Mouse (Mus musculus) CH12.LX (cell line): Measurements from ENCODE around the gene Rgs2.

Source experiments
- CTCF ChIP-seq, 2 experiments: IDR thresholded peaks in 1 of 2; conservative IDR thresholded peaks in 1 of 2; 2 replicates each; pipeline ENCODE4 v1.5.1; 2011 to 2012; ENCODE audit warnings: low read depth in 2 of 2, low read length in 2 of 2, improper control_type of control experiment in 1 of 2, inconsistent platforms in 1 of 2, mild to moderate bottlenecking in 1 of 2, moderate library complexity in 1 of 2
- NRF1 ChIP-seq: IDR thresholded peaks from 2 replicates; pipeline ENCODE4 v1.6.1; 2014; ENCODE audit warnings: low read depth, mild to moderate bottlenecking, inconsistent platforms, low read length, improper control_type of control experiment, moderate library complexity
- SIN3A ChIP-seq: IDR thresholded peaks from 2 replicates; pipeline ENCODE4 v1.6.1; 2012; ENCODE audit warnings: low read length, improper control_type of control experiment, inconsistent platforms

DNA sequence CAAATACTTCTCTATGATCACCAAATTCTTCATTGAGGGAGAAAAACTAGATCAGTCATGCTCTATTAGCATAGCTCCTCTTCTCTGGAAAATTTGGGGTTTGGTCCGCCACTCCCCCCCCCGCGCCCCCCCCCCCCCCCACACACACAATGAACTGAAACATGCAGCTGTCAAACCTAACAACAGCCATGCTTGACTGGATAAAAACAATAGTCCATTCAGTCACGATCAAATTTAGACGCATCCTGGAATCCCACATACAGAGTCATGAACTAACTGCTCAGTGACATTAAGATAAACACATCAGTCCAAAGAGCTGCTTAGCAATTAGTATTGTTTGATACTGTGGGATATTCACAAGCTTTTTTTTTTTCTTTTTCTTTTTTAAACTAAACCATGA lies 14.2 kb downstream of the Rgs2 start:
- no peak for TF ChIP-seq NRF1
- TF ChIP-seq SIN3A: no peak
- TF ChIP-seq CTCF (conservative IDR thresholded peaks at IDR 0.05 in 1 of 2, IDR thresholded peaks at IDR 0.05 in 1 of 2; ENCODE audit: low read depth in 2 of 2, low read length in 2 of 2): no peak
